Mouse (Mus musculus) cortical plate, adult 2 months (tissue): Measurements from ENCODE around the gene Rfx5.
"Not testable (repeated sequence)": the region's sequence is repeated elsewhere in the genome, so short reads cannot be mapped to it uniquely, and the experiment has no call there.

Experiments used
- CTCF ChIP-seq: fragments of 200-500 bp; IDR thresholded peaks from 2 replicates; pipeline ENCODE4 v1.5.1; 2011; ENCODE audit warnings: mild to moderate bottlenecking, control low read depth, low read length; ENCODE audit not compliant: insufficient read depth; ENCODE audit errors: extremely low read depth
- POLR2A ChIP-seq: fragments of 200-500 bp; IDR thresholded peaks from 2 replicates; pipeline ENCODE4 v1.6.1; 2011; ENCODE audit warnings: mild to moderate bottlenecking, low read length, control low read depth; ENCODE audit not compliant: insufficient read depth; ENCODE audit errors: extremely low read depth

GRCm38 (mm10) chr3:94934564-94934963, 19.3 kb upstream of the Rfx5 start:
- not testable (repeated sequence) for TF ChIP-seq CTCF, POLR2A
